Mouse (Mus musculus) E14TG2a.4 (cell line): ENCODE measurements around the gene Alkbh7.

Experiments used
- H3K27me3 ChIP-seq: 2 replicates; pipeline ENCODE4 v1.6.1; 2014; ENCODE audit warnings: low read length, control low read depth; ENCODE audit not compliant: insufficient read depth
- H3K36me3 ChIP-seq: 2 replicates; pipeline ENCODE4 v1.6.1; 2014; ENCODE audit warnings: low read length, control low read depth; ENCODE audit not compliant: insufficient read depth
- H3K4me1 ChIP-seq: replicated peaks from 2 replicates; pipeline ENCODE4 v1.6.1; 2014; ENCODE audit warnings: low read depth, low read length, control low read depth
- H3K4me3 ChIP-seq: replicated peaks from 2 replicates; pipeline ENCODE4 v1.5.1; 2014; ENCODE audit warnings: mild to moderate bottlenecking, low read length
- H3K9me3 ChIP-seq: 2 replicates; pipeline ENCODE4 v1.6.1; 2014; ENCODE audit warnings: low read length, control low read depth
- CTCF ChIP-seq: conservative IDR thresholded peaks from 2 replicates; pipeline ENCODE4 v1.5.1; 2014; ENCODE audit warnings: low read length
- NANOG ChIP-seq: IDR thresholded peaks from 2 replicates; pipeline ENCODE4 v1.6.1; 2014; ENCODE audit warnings: borderline replicate concordance, low read length, mixed read lengths
- POU5F1 ChIP-seq: IDR thresholded peaks from 2 replicates; pipeline ENCODE4 v1.6.1; 2014; ENCODE audit warnings: low read length, borderline replicate concordance

The Alkbh7 gene

GRCm38 (mm10) chr17:56997029-56997667, at the start of gene Alkbh7:
Gene Alkbh7, plus strand, starts transcription at chr17:56997339.
- Histone ChIP-seq H3K4me1 (peaks cover 60% of the 10 kb centered on the region), H3K36me3 (peaks cover 87% of the 10 kb centered on the region), H3K9me3 (no peaks in the 10 kb centered on the region), H3K4me3 (peak within 1 kb of the TSS; percentile 95), H3K27me3 (no peaks in the 10 kb centered on the region)
- TF ChIP-seq POU5F1 (no peak), CTCF (peak; percentile 60)

DNA sequence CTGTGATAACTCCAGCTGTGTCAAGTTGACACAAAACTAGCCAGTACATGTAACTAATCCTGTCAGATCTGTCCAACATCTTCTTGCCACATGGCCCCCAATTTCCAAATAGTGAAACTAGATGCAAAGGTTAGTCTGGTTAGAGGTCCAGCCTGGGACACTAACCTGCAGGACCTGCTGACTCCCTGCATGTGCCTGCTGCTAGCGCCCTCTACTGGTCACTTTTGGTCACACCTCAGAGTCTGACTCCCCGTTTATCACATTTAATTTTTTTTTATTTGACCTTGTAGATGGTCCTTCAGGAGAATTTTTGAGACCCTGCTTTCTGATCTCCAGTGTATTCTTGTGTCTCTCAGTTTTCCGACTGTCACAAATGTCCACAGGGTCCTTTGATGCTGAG, 46.2 kb upstream of the Alkbh7 start:
- Histone ChIP-seq H3K36me3 (no peaks in the 10 kb centered on the region), H3K27me3 (peaks cover 22% of the 10 kb centered on the region; the same call in 1 of the 2 replicates), H3K9me3 (no peaks in the 10 kb centered on the region), H3K4me3 (no peak overlapping the region), H3K4me1 (peaks cover 21% of the 10 kb centered on the region)
- TF ChIP-seq CTCF = peak; percentile 92
- no peak for TF ChIP-seq NANOG
- TF ChIP-seq POU5F1 = no peak

DNA sequence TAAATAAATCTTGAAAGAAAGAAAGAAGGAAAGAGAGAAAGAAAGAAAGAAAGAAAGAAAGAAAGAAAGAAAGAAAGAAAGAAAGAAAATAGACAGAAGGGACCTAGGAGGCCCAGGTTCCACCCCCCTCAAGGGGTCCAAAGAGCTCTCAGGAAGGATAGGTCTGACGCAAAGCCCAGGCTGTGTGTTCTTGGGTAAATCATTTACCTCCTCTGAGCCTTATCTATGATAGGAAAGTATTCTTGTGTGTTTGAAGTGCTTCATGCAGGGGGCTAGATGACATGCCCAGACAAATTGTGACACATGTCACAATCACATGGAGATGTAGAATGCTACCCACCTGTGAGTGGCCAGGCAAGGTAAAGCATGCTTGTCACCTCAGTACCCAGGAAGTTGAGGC, 44.5 kb upstream of the Alkbh7 start:
- TF ChIP-seq CTCF = no peak
- peaks cover 12% of the 10 kb centered on the region; the same call in 1 of the 2 replicates for H3K27me3 ChIP-seq
- no peaks in the 10 kb centered on the region for H3K9me3 ChIP-seq
- H3K36me3 ChIP-seq = no peaks in the 10 kb centered on the region
- no peak overlapping the region for H3K4me3 ChIP-seq
- H3K4me1 ChIP-seq = peaks cover 25% of the 10 kb centered on the region

GRCm38 (mm10) chr17:56954871-56955270, 42.3 kb upstream of the Alkbh7 start:
- TF ChIP-seq NANOG (no peak), CTCF (no peak), POU5F1 (no peak)
- Histone ChIP-seq H3K4me3 (no peak overlapping the region), H3K27me3 (peaks cover 9% of the 10 kb centered on the region; the same call in 1 of the 2 replicates), H3K9me3 (no peaks in the 10 kb centered on the region), H3K36me3 (no peaks in the 10 kb centered on the region), H3K4me1 (peaks cover 44% of the 10 kb centered on the region)

- Histone ChIP-seq H3K36me3 (no peaks in the 10 kb centered on the region), H3K9me3 (no peaks in the 10 kb centered on the region), H3K27me3 (peaks cover 6% of the 10 kb centered on the region; the same call in 1 of the 2 replicates), H3K4me3 (peak overlapping the region; percentile 55), H3K4me1 (peaks cover 60% of the 10 kb centered on the region)
- TF ChIP-seq NANOG (no peak), CTCF (no peak), POU5F1 (no peak)
These were observed 39.2 kb upstream of the Alkbh7 start for GRCm38 (mm10) chr17:56957763-56958429.

GRCm38 (mm10) chr17:56958667-56959066, 38.5 kb upstream of the Alkbh7 start:
- H3K4me3 ChIP-seq = peak overlapping the region; percentile 55
- peaks cover 6% of the 10 kb centered on the region; the same call in 1 of the 2 replicates for H3K27me3 ChIP-seq
- TF ChIP-seq NANOG = no peak
- TF ChIP-seq POU5F1 = no peak
- TF ChIP-seq CTCF = no peak
- H3K36me3 ChIP-seq = no peaks in the 10 kb centered on the region
- no peaks in the 10 kb centered on the region for H3K9me3 ChIP-seq
- H3K4me1 ChIP-seq = peaks cover 60% of the 10 kb centered on the region

- Histone ChIP-seq H3K36me3 (no peaks in the 10 kb centered on the region), H3K4me3 (no peak overlapping the region), H3K4me1 (peaks cover 58% of the 10 kb centered on the region), H3K27me3 (0 out of 2 replicates have a peak, but pooled peaks cover 3% of the 10 kb centered on the region), H3K9me3 (no peaks in the 10 kb centered on the region)
- TF ChIP-seq NANOG (no peak), CTCF (peak; percentile 63), POU5F1 (no peak)
These were observed 35.3 kb upstream of the Alkbh7 start for GRCm38 (mm10) chr17:56961880-56962279.

GRCm38 (mm10) chr17:56962642-56963405, 34.3 kb upstream of the Alkbh7 start:
- peaks cover 52% of the 10 kb centered on the region for H3K4me1 ChIP-seq
- 0 out of 2 replicates have a peak, but pooled peaks cover 3% of the 10 kb centered on the region for H3K27me3 ChIP-seq
- H3K36me3 ChIP-seq = no peaks in the 10 kb centered on the region
- no peaks in the 10 kb centered on the region for H3K9me3 ChIP-seq
- 0 out of 2 replicates have a peak overlapping the region, but pooled peaks have one; percentile 13 for H3K4me3 ChIP-seq
- no peak for TF ChIP-seq POU5F1
- TF ChIP-seq CTCF = no peak
- TF ChIP-seq NANOG = no peak

DNA sequence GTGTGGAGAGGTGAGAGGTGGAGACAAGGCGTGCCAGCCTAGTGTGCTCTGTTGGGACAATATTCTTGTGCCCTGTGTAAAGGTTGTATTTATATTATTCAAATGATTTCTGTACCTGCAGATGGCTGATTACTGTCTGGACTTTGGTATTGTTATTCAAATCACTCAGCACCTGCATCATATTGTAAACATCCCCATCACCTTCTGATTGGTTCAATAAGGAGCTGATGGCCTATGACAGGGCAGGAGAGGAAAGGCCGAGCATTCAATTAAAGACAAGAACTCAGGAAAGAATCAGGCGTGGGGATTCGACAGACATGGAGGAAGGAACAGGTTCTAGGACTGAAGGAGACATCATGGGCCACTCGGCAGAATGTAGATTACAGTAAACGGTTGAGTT, 33.5 kb upstream of the Alkbh7 start:
- Histone ChIP-seq H3K9me3 (no peaks in the 10 kb centered on the region), H3K36me3 (no peaks in the 10 kb centered on the region), H3K4me3 (no peak overlapping the region), H3K4me1 (peaks cover 44% of the 10 kb centered on the region), H3K27me3 (0 out of 2 replicates have a peak, but pooled peaks cover 3% of the 10 kb centered on the region)
- TF ChIP-seq POU5F1 = no peak
- no peak for TF ChIP-seq NANOG
- no peak for TF ChIP-seq CTCF
